Mouse (Mus musculus) stomach, postnatal 0 days (tissue): ENCODE data around the gene 1700018F24Rik. TPM values are rescaled to one million over a fixed set of nuclear protein-coding genes. Genes with fewer than 3 reads are reported as not detected.
A peak's percentile ranks its signal among the peaks of the same experiment; 100 is the strongest.
"Not testable (repeated sequence)": the region's sequence is repeated elsewhere in the genome, so short reads cannot be mapped to it uniquely, and the experiment has no call there.

ENCODE experiments used
- ATAC-seq: fragments of 200-750 bp; cut with Nextera tagmentation; 2 replicates; pipeline ENCODE4 v1.8.0; 2017; ENCODE audit not compliant: low FRiP score, low TSS enrichment
- DNase-seq: peaks from one replicate; pipeline ENCODE4 v3.0.0-alpha.2; 2016; ENCODE audit warnings: low spot score
- H3K27ac ChIP-seq: fragments of 300-500 bp; sonication (generic); replicated peaks from 2 replicates; pipeline ENCODE4 v1.5.1; 2014; ENCODE audit warnings: mild to moderate bottlenecking, control low read depth
- H3K27me3 ChIP-seq: fragments of 300-500 bp; sonication (generic); 2 replicates; pipeline ENCODE4 v1.6.1; 2014; ENCODE audit warnings: low read length; ENCODE audit not compliant: control insufficient read depth, insufficient read depth
- H3K36me3 ChIP-seq: fragments of 300-500 bp; sonication (generic); 2 replicates; pipeline ENCODE4 v1.6.1; 2014; ENCODE audit warnings: low read length, mixed read lengths; ENCODE audit not compliant: control insufficient read depth, insufficient read depth
- H3K4me1 ChIP-seq: fragments of 300-500 bp; sonication (generic); replicated peaks from 2 replicates; pipeline ENCODE4 v1.6.1; 2014; ENCODE audit warnings: antibody characterized with exemption; ENCODE audit not compliant: control insufficient read depth, insufficient read depth
- H3K4me2 ChIP-seq: fragments of 300-500 bp; sonication (generic); replicated peaks from 2 replicates; pipeline ENCODE4 v1.6.1; 2014; ENCODE audit warnings: low read depth, mild to moderate bottlenecking, control low read depth, moderate library complexity
- H3K4me3 ChIP-seq: fragments of 300-500 bp; sonication (generic); 2 replicates; pipeline ENCODE4 v1.5.1; 2014; ENCODE audit warnings: low read depth, low read length, control low read depth
- H3K9ac ChIP-seq: fragments of 300-500 bp; sonication (generic); 2 replicates; pipeline ENCODE4 v1.6.1; 2014; ENCODE audit warnings: mild to moderate bottlenecking, low read length, control low read depth, mixed read lengths
- H3K9me3 ChIP-seq: fragments of 300-500 bp; sonication (generic); 2 replicates; pipeline ENCODE4 v1.6.1; 2016; ENCODE audit warnings: low read length; ENCODE audit not compliant: control insufficient read depth
- CTCF ChIP-seq: IDR thresholded peaks from 2 replicates; pipeline ENCODE4 v1.5.1; 2016; ENCODE audit warnings: antibody characterized with exemption, low read depth, mild to moderate bottlenecking, moderate library complexity
- EP300 ChIP-seq: optimal IDR thresholded peaks from 2 replicates; pipeline ENCODE3; 2016; ENCODE audit warnings: antibody characterized with exemption
- WGBS: fragments of 180-500 bp; shearing (Covaris S2); extraction: QIAGEN DNeasy Blood & Tissue Kit; methylation state at CpG from one replicate; pipeline ENCODE4 v1.1.7; 2014; 5-methylcytosine and 5-hydroxymethylcytosine counted together
- polyA plus RNA-seq: library from polyadenylated mRNA; unstranded; fragments of >200 nt; fragmentation: Nextera tagmentation; extraction: Ambion mirVana; gene quantifications from 2 replicates; pipeline ENCODE4 v1.2.1, GENCODE M21; 2015

The 1700018F24Rik gene
- polyA plus RNA-seq = not detected in 2 replicates

- H3K4me1 ChIP-seq, H3K4me2 ChIP-seq, H3K9ac ChIP-seq, H3K27ac ChIP-seq, H3K4me3 ChIP-seq, H3K9me3 ChIP-seq, H3K27me3 ChIP-seq, DNase-seq, H3K36me3 ChIP-seq, ATAC-seq: not testable (repeated sequence)
- 43% methylated on average over 2 of the region's 3 CpGs for WGBS
Measured at GRCm38 (mm10) chr5:145042690-145043089, at the start of gene 1700018F24Rik. TSS of gene 1700018F24Rik (plus strand) at chr5:145042990.

GRCm38 (mm10) chr5:144998491-144998890 lies 44.3 kb upstream of the 1700018F24Rik start:
- no peaks in the 10 kb centered on the region for H3K4me1 ChIP-seq
- H3K4me2 ChIP-seq = no peak overlapping the region
- TF ChIP-seq CTCF (peak; percentile 74), EP300 (no peak)
- DNase-seq (peak; percentile 47), ATAC-seq (no peak)
- no peaks in the 10 kb centered on the region for H3K9me3 ChIP-seq
- no peaks in the 10 kb centered on the region for H3K27me3 ChIP-seq
- H3K27ac ChIP-seq = no peak overlapping the region
- 45% methylated on average over 2 of the region's 2 CpGs for whole genome bisulfite sequencing
- no peak overlapping the region for H3K4me3 ChIP-seq
- no peaks in the 10 kb centered on the region for H3K36me3 ChIP-seq
- H3K9ac ChIP-seq = no peak overlapping the region

GRCm38 (mm10) chr5:145003362-145003761 lies 39.4 kb upstream of the 1700018F24Rik start:
- H3K4me2 ChIP-seq = no peak overlapping the region
- 76% methylated on average over 3 of the region's 3 CpGs for WGBS
- H3K27me3 ChIP-seq = no peaks in the 10 kb centered on the region
- no peak for ATAC-seq
- no peak overlapping the region for H3K9ac ChIP-seq
- no peaks in the 10 kb centered on the region for H3K4me1 ChIP-seq
- TF ChIP-seq EP300 = no peak
- no peak for TF ChIP-seq CTCF
- H3K4me3 ChIP-seq = no peak overlapping the region
- H3K9me3 ChIP-seq = no peaks in the 10 kb centered on the region
- H3K36me3 ChIP-seq = no peaks in the 10 kb centered on the region
- no peak for DNase-seq
- H3K27ac ChIP-seq = no peak overlapping the region

GRCm38 (mm10) chr5:145004495-145004894 lies 38.3 kb upstream of the 1700018F24Rik start:
- no peak overlapping the region for H3K4me3 ChIP-seq

GRCm38 (mm10) chr5:145005596-145005995 lies 37.2 kb upstream of the 1700018F24Rik start:
- ATAC-seq = no peak
- no peak overlapping the region for H3K4me2 ChIP-seq
- 70% methylated on average over 6 of the region's 6 CpGs for WGBS
- no peaks in the 10 kb centered on the region for H3K9me3 ChIP-seq
- TF ChIP-seq CTCF = no peak
- TF ChIP-seq EP300 = no peak
- no peak for DNase-seq
- no peaks in the 10 kb centered on the region for H3K27me3 ChIP-seq
- H3K4me1 ChIP-seq = no peaks in the 10 kb centered on the region
- H3K36me3 ChIP-seq = no peaks in the 10 kb centered on the region
- no peak overlapping the region for H3K4me3 ChIP-seq
- H3K9ac ChIP-seq = no peak overlapping the region
- H3K27ac ChIP-seq = no peak overlapping the region

More at GRCm38 (mm10) chr5:145004495-145004894, 38.3 kb upstream of the 1700018F24Rik start:
- 64% methylated on average over 9 of the region's 9 CpGs for WGBS
- Histone ChIP-seq H3K27ac (no peak overlapping the region), H3K4me1 (no peaks in the 10 kb centered on the region), H3K9me3 (no peaks in the 10 kb centered on the region), H3K27me3 (no peaks in the 10 kb centered on the region), H3K9ac (no peak overlapping the region), H3K4me2 (no peak overlapping the region), H3K36me3 (no peaks in the 10 kb centered on the region)
- DNase-seq (no peak), ATAC-seq (peak; percentile 45; the same call in 1 of the 2 replicates)
- TF ChIP-seq EP300 (no peak), CTCF (no peak)

DNA sequence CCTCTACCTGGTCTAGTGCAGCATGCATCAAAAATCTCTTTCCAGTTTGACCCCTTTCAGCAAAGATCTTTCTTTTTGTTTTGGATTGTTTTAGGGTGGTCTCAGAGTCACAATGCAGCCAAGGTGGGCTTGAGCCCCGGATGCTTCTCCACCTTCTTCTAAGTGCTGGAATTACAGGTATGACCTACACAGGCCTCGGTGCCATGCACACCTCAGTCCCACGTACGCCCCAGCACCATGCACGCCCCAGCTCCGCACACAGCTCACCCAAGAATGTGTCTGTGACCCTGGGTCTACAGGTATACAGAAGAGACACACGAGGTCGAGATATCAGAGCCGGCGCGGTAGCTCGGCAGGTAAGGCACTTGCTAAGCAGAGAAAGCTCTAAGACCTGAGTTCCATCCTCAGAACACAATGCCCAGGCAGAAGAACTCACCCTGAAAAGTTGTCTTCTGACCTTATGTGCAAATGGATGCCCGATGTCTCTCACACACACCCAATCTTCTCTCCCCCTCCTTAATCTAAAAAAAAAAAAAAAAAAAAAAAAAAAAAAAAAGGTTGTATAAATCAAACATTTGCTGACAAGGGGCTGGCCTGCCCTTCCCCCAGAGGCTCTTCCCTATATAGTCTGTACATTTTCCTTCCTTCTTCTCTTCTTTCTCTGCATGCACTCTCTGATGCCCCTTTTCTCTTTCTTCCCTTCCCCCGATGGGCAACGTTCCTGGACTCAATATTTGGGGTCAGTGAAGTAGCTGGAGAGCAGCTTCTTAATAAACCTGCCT lies 33.7 kb upstream of the 1700018F24Rik start:
- Histone ChIP-seq H3K27me3 (no peaks in the 10 kb centered on the region), H3K27ac (no peak overlapping the region), H3K4me3 (no peak overlapping the region), H3K36me3 (no peaks in the 10 kb centered on the region), H3K4me1 (no peaks in the 10 kb centered on the region), H3K9me3 (no peaks in the 10 kb centered on the region), H3K9ac (no peak overlapping the region), H3K4me2 (no peak overlapping the region)
- DNase-seq = no peak
- WGBS = 80% methylated on average over 15 of the region's 15 CpGs
- TF ChIP-seq CTCF = no peak
- TF ChIP-seq EP300 = no peak
- 0 out of 2 replicates have a peak, but pooled peaks have one; percentile 42 for ATAC-seq
